Mouse (Mus musculus) heart, embryonic 11.5 days (tissue): ENCODE results near the gene Gm16223. TPM values are rescaled to one million over a fixed set of nuclear protein-coding genes. Genes with fewer than 3 reads are reported as not detected.

Source experiments
- ATAC-seq: fragments of 200-750 bp; cut with Nextera tagmentation; replicated peaks from 2 replicates; pipeline ENCODE4 v1.8.0; 2017; ENCODE audit warnings: moderate library complexity; ENCODE audit not compliant: insufficient number of reproducible peaks, low FRiP score, low TSS enrichment
- H3K27ac ChIP-seq: fragments of 300-500 bp; sonication (generic); 2 replicates; pipeline ENCODE4 v1.5.1; 2014; ENCODE audit warnings: mild to moderate bottlenecking, low read depth, low read length
- H3K27me3 ChIP-seq: fragments of 300-500 bp; sonication (generic); 2 replicates; pipeline ENCODE4 v1.6.1; 2014; ENCODE audit warnings: mild to moderate bottlenecking, low read length, mixed read lengths; ENCODE audit not compliant: control insufficient read depth, insufficient read depth
- H3K36me3 ChIP-seq: fragments of 300-500 bp; sonication (generic); 2 replicates; pipeline ENCODE4 v1.6.1; 2014; ENCODE audit warnings: mild to moderate bottlenecking, low read length, moderate library complexity, mixed read lengths; ENCODE audit not compliant: control insufficient read depth, insufficient read depth
- H3K4me1 ChIP-seq: fragments of 300-500 bp; sonication (generic); 2 replicates; pipeline ENCODE4 v1.6.1; 2014; ENCODE audit warnings: low read length; ENCODE audit not compliant: control insufficient read depth, insufficient read depth
- H3K4me2 ChIP-seq: fragments of 300-500 bp; sonication (generic); 2 replicates; pipeline ENCODE4 v1.6.1; 2014; ENCODE audit warnings: mild to moderate bottlenecking, moderate library complexity
- H3K4me3 ChIP-seq: fragments of 300-500 bp; sonication (generic); 2 replicates; pipeline ENCODE4 v1.5.1; 2014; ENCODE audit warnings: low read depth, low read length
- H3K9ac ChIP-seq: fragments of 300-500 bp; sonication (generic); 2 replicates; pipeline ENCODE4 v1.6.1; 2014; ENCODE audit warnings: mild to moderate bottlenecking, low read depth, low read length, moderate library complexity
- H3K9me3 ChIP-seq: fragments of 300-500 bp; sonication (generic); replicated peaks from 2 replicates; pipeline ENCODE4 v1.6.1; 2016; ENCODE audit warnings: low read length; ENCODE audit not compliant: control insufficient read depth
- WGBS: fragments of 180-500 bp; shearing (Covaris S2); extraction: QIAGEN DNeasy Blood & Tissue Kit; methylation state at CpG from one replicate; pipeline ENCODE4 v1.1.7; 2014; ENCODE audit not compliant: insufficient replicate concordance; 5-methylcytosine and 5-hydroxymethylcytosine counted together
- polyA plus RNA-seq: library from polyadenylated mRNA; unstranded; fragments of >200 nt; fragmentation: Nextera tagmentation; extraction: Ambion mirVana; gene quantifications from 2 replicates; pipeline ENCODE4 v1.2.1, GENCODE M21; 2014

Gm16223 gene
- polyA plus RNA-seq = not detected in 2 replicates

GRCm38 (mm10) chr5:42067476-42068187 lies at the start of gene Gm16223:
Gene Gm16223, plus strand, starts transcription at chr5:42067960.
- no peak within 1 kb of the TSS for H3K4me2 ChIP-seq
- ATAC-seq = no peak
- no peak within 1 kb of the TSS for H3K4me3 ChIP-seq
- no peaks in the 10 kb centered on the region for H3K9me3 ChIP-seq
- H3K9ac ChIP-seq = no peak within 1 kb of the TSS
- 75% methylated on average over 10 of the region's 10 CpGs for WGBS
- no peaks in the 10 kb centered on the region for H3K36me3 ChIP-seq
- H3K27me3 ChIP-seq = no peaks in the 10 kb centered on the region
- H3K4me1 ChIP-seq = no peaks in the 10 kb centered on the region
- H3K27ac ChIP-seq = no peak within 1 kb of the TSS

- Histone ChIP-seq H3K27ac (no peak overlapping the region), H3K9ac (no peak overlapping the region), H3K4me2 (no peak overlapping the region), H3K4me1 (no peaks in the 10 kb centered on the region), H3K9me3 (no peaks in the 10 kb centered on the region), H3K4me3 (no peak overlapping the region), H3K27me3 (no peaks in the 10 kb centered on the region), H3K36me3 (no peaks in the 10 kb centered on the region)
- no peak for ATAC-seq
- 71% methylated on average over 3 of the region's 3 CpGs for WGBS
Observed at GRCm38 (mm10) chr5:42022029-42022428, 45.7 kb upstream of the Gm16223 start.

- no peaks in the 10 kb centered on the region for H3K27me3 ChIP-seq
- H3K9ac ChIP-seq = no peak overlapping the region
- WGBS = 64% methylated on average over 1 of the region's 1 CpGs
- H3K4me1 ChIP-seq = no peaks in the 10 kb centered on the region
- H3K4me3 ChIP-seq = no peak overlapping the region
- no peaks in the 10 kb centered on the region for H3K36me3 ChIP-seq
- no peak overlapping the region for H3K27ac ChIP-seq
- no peak overlapping the region for H3K4me2 ChIP-seq
- no peak for ATAC-seq
- no peaks in the 10 kb centered on the region for H3K9me3 ChIP-seq
Observed at GRCm38 (mm10) chr5:42023521-42023920, 44.2 kb upstream of the Gm16223 start.

GRCm38 (mm10) chr5:42036388-42037082 lies 31.2 kb upstream of the Gm16223 start:
- Histone ChIP-seq H3K27me3 (no peaks in the 10 kb centered on the region), H3K4me2 (no peak overlapping the region), H3K36me3 (no peaks in the 10 kb centered on the region), H3K4me3 (no peak overlapping the region), H3K4me1 (no peaks in the 10 kb centered on the region), H3K9ac (no peak overlapping the region), H3K9me3 (no peaks in the 10 kb centered on the region), H3K27ac (no peak overlapping the region)
- ATAC-seq = no peak
- WGBS = 40% methylated on average over 15 of the region's 15 CpGs

- Histone ChIP-seq H3K9ac (no peak overlapping the region), H3K4me2 (no peak overlapping the region), H3K4me1 (no peaks in the 10 kb centered on the region), H3K27ac (no peak overlapping the region), H3K36me3 (no peaks in the 10 kb centered on the region), H3K27me3 (no peaks in the 10 kb centered on the region), H3K9me3 (no peaks in the 10 kb centered on the region), H3K4me3 (no peak overlapping the region)
- ATAC-seq = no peak
- 75% methylated on average over 4 of the region's 4 CpGs for WGBS
Observed at GRCm38 (mm10) chr5:42054636-42055035, 13.1 kb upstream of the Gm16223 start.

- 79% methylated on average over 5 of the region's 5 CpGs for WGBS
Observed at GRCm38 (mm10) chr5:42055151-42055550, 12.6 kb upstream of the Gm16223 start.

GRCm38 (mm10) chr5:42065090-42065489 lies 2.7 kb upstream of the Gm16223 start:
- no peaks in the 10 kb centered on the region for H3K9me3 ChIP-seq
- H3K9ac ChIP-seq = no peak overlapping the region
- ATAC-seq = no peak
- WGBS = 53% methylated on average over 2 of the region's 2 CpGs
- no peak overlapping the region for H3K4me3 ChIP-seq
- no peak overlapping the region for H3K27ac ChIP-seq
- no peaks in the 10 kb centered on the region for H3K36me3 ChIP-seq
- H3K4me2 ChIP-seq = no peak overlapping the region
- H3K27me3 ChIP-seq = no peaks in the 10 kb centered on the region
- H3K4me1 ChIP-seq = no peaks in the 10 kb centered on the region

More at GRCm38 (mm10) chr5:42055151-42055550, 12.6 kb upstream of the Gm16223 start:
- H3K27ac ChIP-seq = no peak overlapping the region
- no peaks in the 10 kb centered on the region for H3K36me3 ChIP-seq
- no peak for ATAC-seq
- no peaks in the 10 kb centered on the region for H3K4me1 ChIP-seq
- no peak overlapping the region for H3K4me2 ChIP-seq
- H3K9ac ChIP-seq = no peak overlapping the region
- no peaks in the 10 kb centered on the region for H3K27me3 ChIP-seq
- H3K9me3 ChIP-seq = no peaks in the 10 kb centered on the region
- no peak overlapping the region for H3K4me3 ChIP-seq

- Histone ChIP-seq H3K36me3 (no peaks in the 10 kb centered on the region), H3K27ac (no peak overlapping the region), H3K9ac (no peak overlapping the region), H3K4me1 (no peaks in the 10 kb centered on the region), H3K27me3 (no peaks in the 10 kb centered on the region), H3K9me3 (no peaks in the 10 kb centered on the region), H3K4me2 (no peak overlapping the region), H3K4me3 (no peak overlapping the region)
- ATAC-seq = no peak
- 77% methylated on average over 3 of the region's 3 CpGs for WGBS
Observed at GRCm38 (mm10) chr5:42067075-42067474, 685 bp upstream of the Gm16223 start.
